Mouse (Mus musculus): ENCODE measurements around the gene Epop. TPM values are rescaled to one million over a fixed set of nuclear protein-coding genes. Genes with fewer than 3 reads are reported as not detected.

Epop gene
- polyA plus RNA-seq (2016; fragmentation: Nextera tagmentation; extraction: Ambion mirVana) = 16.1 and 23.8 TPM in 2 replicates

DNA sequence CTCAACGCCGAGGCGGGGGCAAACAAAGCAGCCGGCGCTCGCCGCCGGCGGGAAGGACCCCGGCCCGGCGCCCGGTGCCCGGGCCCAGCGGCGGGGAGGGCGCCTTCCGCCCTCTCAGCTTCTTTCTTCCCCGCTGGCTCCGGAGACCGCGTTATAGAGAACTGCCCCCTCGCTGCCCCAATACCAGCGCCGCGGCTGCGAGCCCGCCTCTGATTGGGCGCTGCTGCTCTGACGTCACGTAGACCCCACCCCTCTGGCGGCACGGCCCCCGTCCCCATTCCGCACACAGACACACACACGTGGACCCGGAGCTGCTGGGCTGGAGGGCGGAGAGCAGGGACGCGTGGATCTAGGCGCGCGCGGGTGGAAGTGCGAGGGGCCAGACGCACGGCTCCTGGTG, at the start of gene Epop:
TSS of gene Epop (minus strand) at position 127 of the 400 bp plus-strand sequence.
- no peaks in the 10 kb centered on the region for H3K36me3 ChIP-seq
- H3K4me3 ChIP-seq = peak within 1 kb of the TSS; percentile 80
- H3K27ac ChIP-seq = peak within 1 kb of the TSS; percentile 90
- H3K9me3 ChIP-seq (replicated peaks) = no peaks in the 10 kb centered on the region
- peaks cover 59% of the 10 kb centered on the region for H3K4me1 ChIP-seq
- peak; percentile 98 for DNase-seq (ENCODE audit: low spot score)
- H3K27me3 ChIP-seq (ENCODE audit: low read depth, poor library complexity, severe bottlenecking) = peaks cover 64% of the 10 kb centered on the region
- WGBS = under 1% methylated on average over 47 of the region's 47 CpGs

DNA sequence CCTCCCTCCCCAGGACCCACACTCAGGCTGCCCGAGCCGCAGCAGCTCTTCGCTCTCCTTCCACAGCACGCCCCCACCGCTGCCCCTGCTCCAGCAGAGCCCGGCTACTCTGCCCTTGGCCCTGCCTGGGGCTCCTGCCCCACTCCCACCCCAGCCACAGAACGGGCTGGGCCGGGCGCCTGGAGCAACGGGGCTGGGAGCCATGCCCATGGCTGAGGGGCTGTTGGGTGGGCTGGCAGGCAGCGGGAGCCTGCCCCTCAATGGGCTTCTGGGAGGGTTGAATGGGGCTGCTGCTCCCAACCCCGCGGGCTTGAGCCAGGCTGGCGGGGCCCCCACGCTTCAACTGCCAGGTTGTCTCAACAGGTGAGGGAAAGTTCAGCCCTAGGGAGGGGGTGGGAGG, 48.8 kb upstream of the Epop start:
- Histone ChIP-seq H3K27me3 (ENCODE audit: low read depth, poor library complexity, severe bottlenecking) (no peaks in the 10 kb centered on the region), H3K36me3 (peaks cover 97% of the 10 kb centered on the region), H3K9me3 (replicated peaks) (no peaks in the 10 kb centered on the region), H3K4me1 (peaks cover 14% of the 10 kb centered on the region), H3K4me3 (no peak overlapping the region), H3K27ac (peak overlapping the region; percentile 46)
- no peak for DNase-seq (ENCODE audit: low spot score)
- WGBS = 84% methylated on average over 13 of the region's 15 CpGs

DNA sequence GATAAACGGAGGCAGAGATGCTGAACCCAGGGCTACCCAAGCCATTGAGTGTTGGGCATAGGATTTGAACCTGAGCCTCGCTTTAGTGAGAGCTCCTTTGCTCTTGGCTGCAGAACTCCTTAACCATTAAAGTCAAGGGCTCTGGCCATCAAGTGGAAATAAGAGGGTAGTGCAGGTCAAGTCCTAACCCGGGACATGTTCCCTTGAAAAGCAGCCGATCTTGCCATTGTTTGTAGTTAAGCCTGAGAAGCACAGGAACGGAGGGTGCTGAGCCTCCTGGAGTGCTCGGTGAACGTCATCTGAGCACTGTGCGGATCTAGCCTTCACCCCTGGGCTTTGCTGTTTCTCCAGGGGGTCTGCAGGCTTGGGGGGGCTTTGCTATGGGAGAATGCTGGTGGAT, 48.3 kb upstream of the Epop start:
- DNase-seq (ENCODE audit: low spot score) = no peak
- Histone ChIP-seq H3K9me3 (replicated peaks) (no peaks in the 10 kb centered on the region), H3K4me3 (no peak overlapping the region), H3K27ac (peak overlapping the region; percentile 46), H3K27me3 (ENCODE audit: low read depth, poor library complexity, severe bottlenecking) (no peaks in the 10 kb centered on the region), H3K4me1 (peaks cover 14% of the 10 kb centered on the region), H3K36me3 (peaks cover 98% of the 10 kb centered on the region)
- WGBS = 75% methylated on average over 8 of the region's 8 CpGs

DNA sequence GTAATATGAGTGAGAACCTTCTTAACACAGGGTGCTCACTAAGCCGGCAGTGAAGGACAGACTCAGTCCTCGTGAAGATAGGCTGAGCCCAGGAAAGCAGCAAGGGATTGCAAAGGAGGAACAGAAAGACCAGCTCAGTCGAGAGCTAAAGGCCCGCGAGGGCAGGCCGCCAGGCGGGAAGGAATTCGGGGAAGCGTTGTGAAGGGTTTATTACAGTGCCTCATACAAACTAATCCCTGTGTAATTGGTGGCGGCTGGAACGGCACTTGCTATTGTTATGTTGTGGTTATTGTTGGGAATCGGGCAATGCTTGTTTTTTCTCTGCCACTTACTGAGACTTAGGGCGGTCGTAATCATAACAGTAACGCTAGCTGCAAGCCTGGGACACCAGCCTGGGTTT, 47.9 kb upstream of the Epop start:
- no peaks in the 10 kb centered on the region for H3K9me3 ChIP-seq (replicated peaks)
- peaks cover 98% of the 10 kb centered on the region for H3K36me3 ChIP-seq
- peaks cover 14% of the 10 kb centered on the region for H3K4me1 ChIP-seq
- no peak for DNase-seq (ENCODE audit: low spot score)
- no peak overlapping the region for H3K4me3 ChIP-seq
- H3K27ac ChIP-seq = no peak overlapping the region
- H3K27me3 ChIP-seq (ENCODE audit: low read depth, poor library complexity, severe bottlenecking) = no peaks in the 10 kb centered on the region
- WGBS = 69% methylated on average over 15 of the region's 15 CpGs

DNA sequence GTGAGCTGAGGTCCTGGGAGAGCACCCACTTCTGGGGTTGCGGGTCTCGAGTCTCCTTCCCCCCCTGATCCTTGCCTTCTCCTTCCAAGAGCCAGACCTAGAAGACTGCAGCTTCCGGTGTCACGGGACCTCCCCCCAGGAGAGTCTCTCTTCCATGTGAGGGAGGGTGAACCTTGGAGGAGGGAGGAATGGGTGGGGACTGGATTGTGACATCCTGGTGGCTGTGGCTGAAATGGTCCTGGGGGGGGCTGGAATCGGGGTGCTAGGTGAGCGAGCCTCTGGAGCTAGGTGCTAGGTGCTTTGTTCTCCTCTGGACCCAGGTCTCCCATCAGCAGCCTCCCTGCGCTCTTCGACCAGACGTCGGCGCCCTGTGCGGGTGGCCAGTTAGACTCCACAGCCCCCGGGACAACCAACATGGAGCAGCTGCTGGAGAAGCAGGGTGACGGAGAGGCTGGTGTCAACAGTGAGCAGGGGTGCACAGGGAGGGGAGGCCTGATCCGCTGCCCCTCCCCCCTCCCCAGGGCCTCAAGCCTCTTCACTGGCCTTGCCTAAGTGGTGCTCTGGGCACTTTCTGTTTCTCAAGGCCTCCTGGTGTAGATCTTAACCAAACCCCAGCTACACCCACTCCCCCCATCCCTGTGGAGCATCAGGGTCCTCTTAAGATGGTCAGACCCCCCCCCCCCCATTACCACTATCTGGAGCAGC, 46.7 kb upstream of the Epop start:
- no peaks in the 10 kb centered on the region for H3K27me3 ChIP-seq (ENCODE audit: low read depth, poor library complexity, severe bottlenecking)
- 90% methylated on average over 15 of the region's 15 CpGs for WGBS
- no peak overlapping the region for H3K4me3 ChIP-seq
- no peak for DNase-seq (ENCODE audit: low spot score)
- H3K27ac ChIP-seq = no peak overlapping the region
- H3K4me1 ChIP-seq = peaks cover 15% of the 10 kb centered on the region
- H3K9me3 ChIP-seq (replicated peaks) = no peaks in the 10 kb centered on the region
- H3K36me3 ChIP-seq = peaks cover 98% of the 10 kb centered on the region

DNA sequence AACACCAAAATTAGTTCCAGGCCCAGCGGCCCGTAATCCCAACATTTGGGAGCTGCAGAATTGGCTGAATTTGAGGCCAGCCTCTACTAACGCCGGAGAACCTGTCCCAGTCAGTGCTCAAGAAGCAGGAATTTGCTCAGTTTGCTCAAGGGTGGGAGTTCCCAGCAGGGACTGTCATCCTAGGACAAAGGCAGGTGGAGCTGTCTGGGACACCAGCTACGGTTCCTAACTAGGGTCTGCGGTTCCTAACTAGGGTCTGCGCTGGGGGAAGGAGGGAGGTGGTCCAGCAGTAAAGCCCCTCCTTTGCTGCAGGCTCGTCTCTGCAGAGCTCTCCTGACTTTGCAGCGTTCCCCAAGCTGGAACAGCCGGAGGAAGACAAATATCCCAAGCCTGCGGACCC, 43.6 kb upstream of the Epop start:
- Histone ChIP-seq H3K4me3 (no peak overlapping the region), H3K4me1 (peaks cover 42% of the 10 kb centered on the region), H3K9me3 (replicated peaks) (no peaks in the 10 kb centered on the region), H3K27me3 (ENCODE audit: low read depth, poor library complexity, severe bottlenecking) (0 out of 2 replicates have a peak, but pooled peaks cover 3% of the 10 kb centered on the region), H3K36me3 (peaks cover 100% of the 10 kb centered on the region), H3K27ac (no peak overlapping the region)
- DNase-seq (ENCODE audit: low spot score) = no peak
- 89% methylated on average over 11 of the region's 11 CpGs for WGBS

DNA sequence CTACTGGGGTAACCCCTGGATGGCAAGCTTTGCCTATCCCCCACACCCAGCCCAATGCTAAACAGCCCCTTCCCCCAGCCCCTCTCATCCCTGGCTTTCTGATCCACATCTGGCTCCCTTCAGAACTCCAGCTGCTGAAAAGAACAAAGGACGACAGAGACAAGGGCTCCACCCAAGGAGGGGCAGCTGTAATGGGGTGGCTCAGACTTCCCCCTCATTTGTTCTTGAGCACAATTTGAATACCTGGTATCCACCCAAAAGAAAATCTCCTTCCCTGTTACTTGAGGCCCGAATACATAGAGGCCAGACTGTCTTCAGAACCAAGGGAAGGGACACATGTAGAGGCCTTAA, 41.6 kb upstream of the Epop start:
- Histone ChIP-seq H3K36me3 (peaks cover 100% of the 10 kb centered on the region), H3K27ac (no peak overlapping the region), H3K27me3 (ENCODE audit: low read depth, poor library complexity, severe bottlenecking) (0 out of 2 replicates have a peak, but pooled peaks cover 3% of the 10 kb centered on the region), H3K4me3 (no peak overlapping the region), H3K4me1 (peaks cover 37% of the 10 kb centered on the region), H3K9me3 (replicated peaks) (no peaks in the 10 kb centered on the region)
- WGBS = 40% methylated on average over 2 of the region's 2 CpGs
- DNase-seq (ENCODE audit: low spot score) = no peak

DNA sequence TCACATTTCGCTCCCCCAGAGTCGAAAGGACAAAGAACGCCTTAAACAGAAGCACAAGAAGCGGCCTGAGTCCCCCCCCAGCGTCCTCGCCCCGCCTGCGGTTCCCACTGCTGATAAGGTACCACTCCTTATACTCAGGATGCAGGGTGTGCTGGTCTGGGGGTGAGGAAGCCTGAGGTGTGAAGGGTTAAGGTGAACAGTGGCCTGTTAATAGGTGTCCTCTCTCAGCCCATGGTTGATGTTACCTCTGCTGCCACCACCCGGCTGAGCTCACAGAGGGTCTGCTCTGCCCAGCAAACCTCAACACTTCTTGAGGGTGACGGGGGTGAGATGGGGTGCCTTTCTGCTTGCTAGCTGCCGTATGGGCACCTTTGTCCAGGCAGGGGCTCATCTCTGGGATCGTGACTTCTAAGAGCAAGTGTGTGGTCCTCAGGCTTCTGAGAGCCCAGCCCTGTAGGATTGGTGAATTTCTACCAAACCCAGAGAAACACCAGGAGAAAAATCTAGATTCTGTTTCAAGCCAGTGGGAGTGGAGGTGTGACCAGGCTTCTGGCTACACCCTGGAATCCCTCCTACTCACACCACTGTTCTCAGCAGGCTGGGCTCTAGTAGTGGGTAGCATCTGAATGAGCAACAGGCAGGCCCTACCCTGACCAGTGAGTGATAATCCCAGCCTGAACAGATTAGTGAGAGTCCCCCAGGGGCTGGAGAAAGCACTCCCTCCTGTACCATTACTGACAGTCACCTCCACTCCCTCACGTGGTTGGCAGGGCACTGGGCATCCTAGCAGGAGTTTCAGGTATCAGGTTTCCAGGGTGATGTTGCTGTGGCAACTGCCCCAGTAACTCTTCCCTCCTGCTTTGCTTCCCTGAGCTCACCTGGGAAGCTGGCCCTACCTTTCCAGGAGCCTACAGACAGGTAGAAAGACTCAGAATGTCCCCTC, 41.0 kb upstream of the Epop start:
- WGBS = 70% methylated on average over 13 of the region's 13 CpGs
- H3K9me3 ChIP-seq (replicated peaks) = no peaks in the 10 kb centered on the region
- no peak overlapping the region for H3K27ac ChIP-seq
- H3K4me1 ChIP-seq = peaks cover 40% of the 10 kb centered on the region
- peaks cover 100% of the 10 kb centered on the region for H3K36me3 ChIP-seq
- DNase-seq (ENCODE audit: low spot score) = no peak
- H3K4me3 ChIP-seq = no peak overlapping the region
- 0 out of 2 replicates have a peak, but pooled peaks cover 3% of the 10 kb centered on the region for H3K27me3 ChIP-seq (ENCODE audit: low read depth, poor library complexity, severe bottlenecking)

DNA sequence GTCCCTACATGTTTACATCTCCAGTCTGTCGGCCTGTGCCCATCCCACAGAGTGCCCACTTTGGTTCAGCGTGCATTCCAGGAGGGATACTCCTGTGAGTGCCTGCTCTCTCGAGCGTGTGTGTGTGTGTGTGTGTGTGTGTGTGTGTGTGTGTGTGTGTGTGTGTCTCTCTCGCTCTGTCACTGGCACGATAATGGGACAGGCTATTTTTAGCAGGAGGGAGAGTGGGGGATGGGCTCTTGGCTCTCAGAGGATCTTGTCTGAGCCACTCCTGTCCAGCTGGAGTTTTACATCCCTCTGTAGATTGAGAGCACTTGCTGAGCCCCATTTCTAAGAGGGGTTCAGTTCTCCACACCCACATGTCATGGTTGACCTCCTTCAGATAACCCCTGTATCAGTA, 40.3 kb upstream of the Epop start:
- DNase-seq (ENCODE audit: low spot score) = no peak
- H3K27me3 ChIP-seq (ENCODE audit: low read depth, poor library complexity, severe bottlenecking) = 0 out of 2 replicates have a peak, but pooled peaks cover 3% of the 10 kb centered on the region
- peaks cover 47% of the 10 kb centered on the region for H3K4me1 ChIP-seq
- no peaks in the 10 kb centered on the region for H3K9me3 ChIP-seq (replicated peaks)
- H3K36me3 ChIP-seq = peaks cover 100% of the 10 kb centered on the region
- no peak overlapping the region for H3K27ac ChIP-seq
- 52% methylated on average over 6 of the region's 6 CpGs for WGBS
- H3K4me3 ChIP-seq = no peak overlapping the region

DNA sequence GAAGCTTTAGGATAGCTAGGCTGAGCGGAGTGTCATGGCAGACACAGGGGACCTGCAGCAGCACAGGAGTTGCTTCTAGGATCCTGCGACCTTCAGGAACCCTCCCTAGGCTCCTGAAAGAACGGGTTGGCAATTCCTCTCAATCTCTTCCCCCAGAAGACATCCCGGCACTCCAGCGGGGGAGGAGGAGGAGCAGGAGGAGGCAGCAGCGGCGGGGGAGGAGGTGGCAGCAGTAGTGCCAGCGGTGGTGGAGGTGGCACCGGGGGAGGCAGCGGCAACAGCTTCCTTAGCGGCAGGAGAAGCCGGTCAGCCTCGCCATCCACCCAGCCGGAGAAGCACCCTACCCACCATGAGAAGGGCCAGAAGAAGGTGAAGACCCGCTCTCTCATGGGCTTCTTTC, 39.8 kb upstream of the Epop start:
- H3K27ac ChIP-seq = no peak overlapping the region
- no peak overlapping the region for H3K4me3 ChIP-seq
- DNase-seq (ENCODE audit: low spot score) = no peak
- 0 out of 2 replicates have a peak, but pooled peaks cover 3% of the 10 kb centered on the region for H3K27me3 ChIP-seq (ENCODE audit: low read depth, poor library complexity, severe bottlenecking)
- H3K36me3 ChIP-seq = peaks cover 96% of the 10 kb centered on the region
- 63% methylated on average over 15 of the region's 15 CpGs for WGBS
- no peaks in the 10 kb centered on the region for H3K9me3 ChIP-seq (replicated peaks)
- H3K4me1 ChIP-seq = peaks cover 53% of the 10 kb centered on the region

DNA sequence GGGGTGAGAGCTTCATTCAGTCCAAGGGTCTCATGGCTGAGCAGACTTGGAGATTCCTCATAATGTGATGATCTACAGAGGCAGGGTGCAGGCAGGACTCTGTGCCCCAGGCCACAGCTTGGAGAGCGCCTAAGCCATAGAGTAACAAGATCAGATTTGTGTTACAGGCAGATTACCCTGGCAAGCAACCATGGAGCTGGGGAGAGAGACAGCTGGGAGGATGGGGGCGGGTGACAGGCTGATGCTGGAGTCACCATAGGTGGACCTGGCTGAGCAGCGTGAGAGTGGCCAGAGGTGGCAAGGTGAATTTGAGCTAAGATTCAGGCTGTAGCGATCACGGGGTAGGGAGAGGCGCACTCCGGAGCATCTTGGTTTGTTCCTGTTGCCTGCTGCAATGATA, 38.7 kb upstream of the Epop start:
- Histone ChIP-seq H3K9me3 (replicated peaks) (no peaks in the 10 kb centered on the region), H3K4me3 (no peak overlapping the region), H3K36me3 (peaks cover 85% of the 10 kb centered on the region), H3K27ac (no peak overlapping the region), H3K27me3 (ENCODE audit: low read depth, poor library complexity, severe bottlenecking) (0 out of 2 replicates have a peak, but pooled peaks cover 3% of the 10 kb centered on the region), H3K4me1 (peaks cover 58% of the 10 kb centered on the region)
- WGBS = 91% methylated on average over 7 of the region's 7 CpGs
- DNase-seq (ENCODE audit: low spot score) = no peak

DNA sequence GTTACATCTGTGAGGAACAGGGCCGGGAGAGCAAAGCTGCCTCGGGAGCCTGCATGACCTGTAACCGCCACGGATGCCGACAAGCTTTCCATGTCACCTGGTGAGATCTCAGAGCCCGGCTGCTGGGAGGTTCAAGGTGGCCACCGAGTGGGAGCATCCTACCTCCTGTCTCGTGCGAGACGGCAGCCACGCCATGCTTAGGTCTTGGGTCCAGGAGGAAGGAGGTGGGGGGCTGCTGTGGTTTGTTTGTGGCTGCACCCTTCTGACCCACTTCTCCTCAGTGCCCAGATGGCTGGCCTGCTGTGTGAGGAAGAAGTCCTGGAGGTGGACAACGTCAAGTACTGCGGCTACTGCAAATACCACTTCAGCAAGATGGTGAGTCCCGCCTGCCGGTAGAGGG, 37.3 kb upstream of the Epop start:
- no peak for DNase-seq (ENCODE audit: low spot score)
- no peak overlapping the region for H3K4me3 ChIP-seq
- 91% methylated on average over 15 of the region's 15 CpGs for WGBS
- peaks cover 68% of the 10 kb centered on the region for H3K4me1 ChIP-seq
- peaks cover 71% of the 10 kb centered on the region for H3K36me3 ChIP-seq
- peaks cover 6% of the 10 kb centered on the region for H3K27me3 ChIP-seq (ENCODE audit: low read depth, poor library complexity, severe bottlenecking)
- no peaks in the 10 kb centered on the region for H3K9me3 ChIP-seq (replicated peaks)
- H3K27ac ChIP-seq = no peak overlapping the region

DNA sequence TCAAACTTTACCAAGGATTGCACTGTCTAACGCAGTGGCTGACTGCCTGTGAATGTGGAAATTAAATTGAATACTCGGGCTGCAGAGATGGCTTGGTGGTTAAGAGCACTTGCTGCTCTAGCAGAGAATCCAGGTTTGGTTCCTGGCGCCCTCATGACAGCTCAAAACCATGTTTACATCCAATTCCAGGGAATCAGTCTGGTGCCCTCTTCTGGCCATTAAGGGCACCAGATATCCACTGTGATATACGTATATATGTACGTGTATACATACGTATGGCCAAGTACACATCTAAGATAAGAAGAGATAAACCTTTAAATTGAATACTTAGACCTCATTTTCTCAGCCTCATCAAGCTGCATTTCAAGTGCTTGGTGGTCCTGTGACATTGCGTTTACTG, 36.7 kb upstream of the Epop start:
- no peak overlapping the region for H3K27ac ChIP-seq
- peaks cover 65% of the 10 kb centered on the region for H3K36me3 ChIP-seq
- no peaks in the 10 kb centered on the region for H3K9me3 ChIP-seq (replicated peaks)
- H3K4me1 ChIP-seq = peaks cover 73% of the 10 kb centered on the region
- peaks cover 11% of the 10 kb centered on the region for H3K27me3 ChIP-seq (ENCODE audit: low read depth, poor library complexity, severe bottlenecking)
- no peak for DNase-seq (ENCODE audit: low spot score)
- H3K4me3 ChIP-seq = 0 out of 2 replicates have a peak overlapping the region, but pooled peaks have one; percentile 73
- WGBS = 93% methylated on average over 7 of the region's 7 CpGs
